Mouse (Mus musculus): ENCODE data around the gene Thegl.
"Not testable (repeated sequence)": the region's sequence is repeated elsewhere in the genome, so short reads cannot be mapped to it uniquely, and the experiment has no call there.

- TF ChIP-seq CTCF (IDR thresholded peaks at IDR 0.05; ENCODE audit: control insufficient read depth, insufficient read depth, low read length); POLR2A (IDR thresholded peaks at IDR 0.05; ENCODE audit: borderline replicate concordance, control insufficient read depth, low read depth, low read length): not testable (repeated sequence)
Observed at GRCm38 (mm10) chr5:77096194-77096593, 80.4 kb downstream of the Thegl start.
